Mouse (Mus musculus): ENCODE results near the gene Gnat2.

- no peak for TF ChIP-seq CTCF (IDR thresholded peaks at IDR 0.05; ENCODE audit: control insufficient read depth, insufficient read depth, low read length)
- TF ChIP-seq POLR2A (IDR thresholded peaks at IDR 0.05; ENCODE audit: borderline replicate concordance, control insufficient read depth, low read depth, low read length), result no peak
These were observed 27.9 kb upstream of the Gnat2 start for GRCm38 (mm10) chr3:108064672-108065071.
